Mouse (Mus musculus): ENCODE measurements around the gene Ism1. TPM values are rescaled to one million over a fixed set of nuclear protein-coding genes. Genes with fewer than 3 reads are reported as not detected.

The Ism1 gene
- polyA plus RNA-seq, 1 experiment, result 0.36 TPM

DNA sequence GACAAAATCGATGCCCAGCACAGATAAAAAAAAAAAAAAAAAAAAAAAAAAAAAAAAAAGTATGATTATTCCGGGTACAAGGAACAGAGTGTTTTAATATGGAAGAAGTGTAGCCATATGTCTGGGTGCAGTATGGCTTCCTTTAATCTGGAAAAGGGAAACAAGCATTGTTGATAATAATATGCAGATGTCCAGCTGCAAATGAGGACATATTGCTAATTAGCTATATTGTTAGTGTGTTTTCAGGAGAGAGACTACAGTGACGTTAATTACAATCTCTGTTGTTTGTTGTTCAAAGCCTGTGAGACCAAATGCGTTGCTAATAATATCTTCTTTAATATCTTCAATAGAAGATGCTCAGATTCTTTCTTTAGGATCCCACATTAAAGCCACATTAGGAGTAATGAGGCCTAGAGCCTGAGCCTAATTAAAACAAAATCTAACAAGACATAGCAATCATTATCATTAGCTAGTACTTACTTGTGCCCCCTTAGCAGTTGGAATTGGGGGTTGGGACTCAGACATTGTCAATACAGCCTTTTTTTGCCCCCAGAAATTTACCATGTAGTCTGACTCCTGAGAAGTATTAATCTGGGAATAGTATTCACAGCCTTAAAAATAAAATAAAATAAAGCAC is 46.3 kb downstream of the Ism1 start:
- Histone ChIP-seq H3K27ac (ENCODE audit: control insufficient read depth, insufficient read depth, low read length) (no peak overlapping the region), H3K27me3 (ENCODE audit: control insufficient read depth, insufficient read depth, low read length) (no peaks in the 10 kb centered on the region), H3K4me1 (replicated peaks; ENCODE audit: control insufficient read depth, insufficient read depth, low read length) (no peaks in the 10 kb centered on the region), H3K36me3 (ENCODE audit: control insufficient read depth, insufficient read depth, low read length) (no peaks in the 10 kb centered on the region), H3K4me3 (ENCODE audit: control insufficient read depth, insufficient read depth, low read length) (no peak overlapping the region)
- TF ChIP-seq CTCF (IDR thresholded peaks at IDR 0.05; ENCODE audit: borderline replicate concordance, control insufficient read depth, extremely low read depth, insufficient read depth, low read length, poor library complexity) (no peak), POLR2A (IDR thresholded peaks at IDR 0.05; ENCODE audit: control insufficient read depth, extremely low read depth, insufficient read depth, low read length, poor library complexity) (no peak)
- DNase-seq, result no peak
- 87% methylated on average over 4 of the region's 4 CpGs for WGBS

DNA sequence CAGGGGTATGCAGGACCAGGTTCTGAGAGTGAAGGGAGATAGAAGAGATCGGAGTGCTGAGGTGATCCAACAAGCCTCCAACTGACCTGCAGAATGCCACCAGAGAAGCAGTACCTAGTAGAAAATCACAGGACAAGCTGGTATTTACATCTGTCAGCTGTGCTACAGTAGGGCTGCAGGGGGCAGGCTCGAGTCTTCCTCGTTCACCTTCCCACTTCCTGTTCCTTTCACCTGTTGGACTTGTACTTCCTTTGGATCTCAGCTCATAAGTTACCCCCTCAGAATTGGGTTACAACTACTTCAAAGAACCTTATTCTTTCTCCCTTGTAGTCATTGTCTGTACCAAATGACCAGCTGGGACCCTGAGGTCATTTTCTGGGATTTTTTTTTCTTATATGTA is 47.4 kb downstream of the Ism1 start:
- no peak overlapping the region for H3K27ac ChIP-seq (ENCODE audit: control insufficient read depth, insufficient read depth, low read length)
- TF ChIP-seq POLR2A (IDR thresholded peaks at IDR 0.05; ENCODE audit: control insufficient read depth, extremely low read depth, insufficient read depth, low read length, poor library complexity), result no peak
- TF ChIP-seq CTCF (IDR thresholded peaks at IDR 0.05; ENCODE audit: borderline replicate concordance, control insufficient read depth, extremely low read depth, insufficient read depth, low read length, poor library complexity), result no peak
- H3K4me1 ChIP-seq (replicated peaks; ENCODE audit: control insufficient read depth, insufficient read depth, low read length), result no peaks in the 10 kb centered on the region
- H3K4me3 ChIP-seq (ENCODE audit: control insufficient read depth, insufficient read depth, low read length), result no peak overlapping the region
- H3K36me3 ChIP-seq (ENCODE audit: control insufficient read depth, insufficient read depth, low read length), result no peaks in the 10 kb centered on the region
- 51% methylated on average over 3 of the region's 3 CpGs for WGBS
- H3K27me3 ChIP-seq (ENCODE audit: control insufficient read depth, insufficient read depth, low read length), result no peaks in the 10 kb centered on the region
- no peak for DNase-seq

DNA sequence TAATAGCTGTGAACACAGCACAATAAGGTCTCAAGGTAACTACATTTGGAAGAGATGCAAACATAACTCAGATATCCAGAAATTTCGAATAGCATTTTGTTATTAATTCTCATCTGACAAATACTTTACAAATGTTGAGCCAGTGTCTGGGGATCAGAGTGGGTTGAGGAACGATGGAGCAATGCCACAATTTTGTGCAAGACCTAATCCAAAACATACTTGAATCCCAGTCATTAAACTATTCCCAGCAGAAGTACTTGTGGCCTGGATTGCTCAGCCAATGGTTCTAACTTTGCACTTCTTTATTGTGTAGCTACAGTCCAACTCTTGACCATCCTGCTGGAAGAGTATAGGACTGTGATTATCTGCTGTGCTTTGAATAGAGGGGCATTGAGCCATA is 50.1 kb downstream of the Ism1 start:
- H3K27me3 ChIP-seq (ENCODE audit: control insufficient read depth, insufficient read depth, low read length), result no peaks in the 10 kb centered on the region
- no peak for DNase-seq
- TF ChIP-seq POLR2A (IDR thresholded peaks at IDR 0.05; ENCODE audit: control insufficient read depth, extremely low read depth, insufficient read depth, low read length, poor library complexity) (no peak), CTCF (IDR thresholded peaks at IDR 0.05; ENCODE audit: borderline replicate concordance, control insufficient read depth, extremely low read depth, insufficient read depth, low read length, poor library complexity) (no peak)
- H3K4me3 ChIP-seq (ENCODE audit: control insufficient read depth, insufficient read depth, low read length), result no peak overlapping the region
- H3K27ac ChIP-seq (ENCODE audit: control insufficient read depth, insufficient read depth, low read length), result no peak overlapping the region
- H3K4me1 ChIP-seq (replicated peaks; ENCODE audit: control insufficient read depth, insufficient read depth, low read length), result no peaks in the 10 kb centered on the region
- H3K36me3 ChIP-seq (ENCODE audit: control insufficient read depth, insufficient read depth, low read length), result no peaks in the 10 kb centered on the region
- 84% methylated on average over 2 of the region's 2 CpGs for WGBS

DNA sequence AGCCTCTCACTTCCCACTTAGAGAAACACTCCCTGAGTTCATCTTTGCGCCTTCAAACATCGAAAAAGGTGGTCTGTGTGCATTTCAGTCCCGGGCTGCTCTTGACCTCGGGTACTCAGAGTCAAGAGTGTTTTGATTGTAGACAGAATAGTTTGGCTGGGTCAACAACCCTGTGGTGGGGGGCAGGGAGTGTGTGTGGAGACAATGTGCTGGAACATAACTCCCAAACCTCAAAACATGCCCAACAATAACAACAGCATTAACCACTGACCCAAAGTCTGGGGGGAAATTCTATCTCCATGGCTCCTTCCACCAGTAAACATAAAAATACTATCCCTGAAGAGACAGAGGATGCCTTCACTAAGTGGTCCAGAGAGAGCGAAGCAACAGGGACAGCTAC is 51.4 kb downstream of the Ism1 start:
- Histone ChIP-seq H3K27ac (ENCODE audit: control insufficient read depth, insufficient read depth, low read length) (no peak overlapping the region), H3K4me1 (replicated peaks; ENCODE audit: control insufficient read depth, insufficient read depth, low read length) (no peaks in the 10 kb centered on the region), H3K4me3 (ENCODE audit: control insufficient read depth, insufficient read depth, low read length) (no peak overlapping the region), H3K27me3 (ENCODE audit: control insufficient read depth, insufficient read depth, low read length) (no peaks in the 10 kb centered on the region), H3K36me3 (ENCODE audit: control insufficient read depth, insufficient read depth, low read length) (no peaks in the 10 kb centered on the region)
- no peak for TF ChIP-seq CTCF (IDR thresholded peaks at IDR 0.05; ENCODE audit: borderline replicate concordance, control insufficient read depth, extremely low read depth, insufficient read depth, low read length, poor library complexity)
- WGBS, result 75% methylated on average over 5 of the region's 5 CpGs
- no peak for DNase-seq

DNA sequence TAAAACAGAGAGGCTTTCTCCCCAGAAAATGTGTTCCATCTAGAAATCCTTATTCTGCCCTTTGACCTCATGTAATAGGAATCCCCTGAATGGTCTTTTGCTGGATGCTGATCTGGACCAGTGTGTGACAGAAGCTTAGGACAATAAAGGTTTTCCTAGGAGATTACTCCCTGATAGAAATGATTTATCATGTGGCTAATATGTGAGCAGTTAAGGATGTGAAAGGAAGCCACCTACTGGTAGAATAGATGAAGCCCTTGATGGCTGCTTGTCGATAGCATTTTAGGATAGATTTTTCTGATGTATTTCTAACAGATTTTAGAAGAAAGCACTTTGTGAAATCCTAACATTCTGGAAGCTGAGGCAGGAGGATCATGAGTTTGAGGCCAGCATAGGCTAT is 64.4 kb downstream of the Ism1 start:
- H3K36me3 ChIP-seq (ENCODE audit: control insufficient read depth, insufficient read depth, low read length), result no peaks in the 10 kb centered on the region
- TF ChIP-seq CTCF (IDR thresholded peaks at IDR 0.05; ENCODE audit: borderline replicate concordance, control insufficient read depth, extremely low read depth, insufficient read depth, low read length, poor library complexity) (no peak), POLR2A (IDR thresholded peaks at IDR 0.05; ENCODE audit: control insufficient read depth, extremely low read depth, insufficient read depth, low read length, poor library complexity) (no peak)
- H3K27me3 ChIP-seq (ENCODE audit: control insufficient read depth, insufficient read depth, low read length), result no peaks in the 10 kb centered on the region
- H3K27ac ChIP-seq (ENCODE audit: control insufficient read depth, insufficient read depth, low read length), result no peak overlapping the region
- DNase-seq, result no peak
- no peaks in the 10 kb centered on the region for H3K4me1 ChIP-seq (replicated peaks; ENCODE audit: control insufficient read depth, insufficient read depth, low read length)
- WGBS, result 68% methylated on average over 1 of the region's 1 CpGs
- H3K4me3 ChIP-seq (ENCODE audit: control insufficient read depth, insufficient read depth, low read length), result no peak overlapping the region

DNA sequence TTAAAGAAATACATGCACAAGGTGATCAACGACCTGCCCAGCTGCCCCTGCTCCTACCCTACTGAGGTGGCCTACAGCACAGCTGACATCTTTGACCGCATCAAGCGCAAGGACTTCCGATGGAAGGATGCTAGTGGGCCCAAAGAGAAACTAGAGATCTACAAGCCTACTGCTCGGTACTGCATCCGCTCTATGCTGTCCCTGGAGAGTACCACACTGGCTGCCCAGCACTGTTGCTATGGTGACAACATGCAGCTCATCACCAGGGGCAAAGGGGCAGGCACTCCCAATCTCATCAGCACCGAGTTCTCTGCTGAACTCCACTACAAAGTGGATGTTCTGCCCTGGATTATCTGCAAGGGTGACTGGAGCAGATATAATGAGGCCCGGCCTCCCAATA is 79.0 kb downstream of the Ism1 start:
- Histone ChIP-seq H3K27ac (ENCODE audit: control insufficient read depth, insufficient read depth, low read length) (no peak overlapping the region), H3K4me3 (ENCODE audit: control insufficient read depth, insufficient read depth, low read length) (no peak overlapping the region), H3K36me3 (ENCODE audit: control insufficient read depth, insufficient read depth, low read length) (no peaks in the 10 kb centered on the region), H3K4me1 (replicated peaks; ENCODE audit: control insufficient read depth, insufficient read depth, low read length) (no peaks in the 10 kb centered on the region), H3K27me3 (ENCODE audit: control insufficient read depth, insufficient read depth, low read length) (no peaks in the 10 kb centered on the region)
- no peak for TF ChIP-seq CTCF (IDR thresholded peaks at IDR 0.05; ENCODE audit: borderline replicate concordance, control insufficient read depth, extremely low read depth, insufficient read depth, low read length, poor library complexity)
- TF ChIP-seq POLR2A (IDR thresholded peaks at IDR 0.05; ENCODE audit: control insufficient read depth, extremely low read depth, insufficient read depth, low read length, poor library complexity), result no peak
- DNase-seq, result no peak
- 91% methylated on average over 8 of the region's 8 CpGs for WGBS

DNA sequence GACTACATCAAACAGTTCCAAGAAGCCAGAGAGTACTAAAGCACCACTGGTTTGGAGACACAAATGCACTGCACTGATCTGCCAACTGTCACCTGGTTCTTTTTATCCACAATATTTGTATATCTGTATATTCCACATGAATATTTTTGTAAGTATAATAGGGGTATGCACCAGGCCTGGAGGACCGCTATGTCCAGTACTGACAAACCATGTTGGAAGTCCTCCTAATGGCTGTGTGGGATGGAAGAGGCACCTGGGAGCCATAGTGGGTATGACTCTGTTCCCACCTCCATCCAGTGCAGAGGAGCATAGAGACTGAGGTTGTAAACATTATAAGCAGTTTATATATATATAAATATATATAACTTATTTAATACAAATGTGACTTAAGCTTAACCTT is 79.5 kb downstream of the Ism1 start:
- Histone ChIP-seq H3K27me3 (ENCODE audit: control insufficient read depth, insufficient read depth, low read length) (no peaks in the 10 kb centered on the region), H3K4me1 (replicated peaks; ENCODE audit: control insufficient read depth, insufficient read depth, low read length) (no peaks in the 10 kb centered on the region), H3K4me3 (ENCODE audit: control insufficient read depth, insufficient read depth, low read length) (no peak overlapping the region), H3K36me3 (ENCODE audit: control insufficient read depth, insufficient read depth, low read length) (no peaks in the 10 kb centered on the region), H3K27ac (ENCODE audit: control insufficient read depth, insufficient read depth, low read length) (no peak overlapping the region)
- DNase-seq, result no peak
- 95% methylated on average over 1 of the region's 1 CpGs for WGBS
- TF ChIP-seq POLR2A (IDR thresholded peaks at IDR 0.05; ENCODE audit: control insufficient read depth, extremely low read depth, insufficient read depth, low read length, poor library complexity) (no peak), CTCF (IDR thresholded peaks at IDR 0.05; ENCODE audit: borderline replicate concordance, control insufficient read depth, extremely low read depth, insufficient read depth, low read length, poor library complexity) (no peak)
